Mouse (Mus musculus): ENCODE results near the gene Ada. TPM values are rescaled to one million over a fixed set of nuclear protein-coding genes. Genes with fewer than 3 reads are reported as not detected.

Gene Ada
- polyA plus RNA-seq, 1 experiment from 2014 or later: 7.3 TPM

GRCm38 (mm10) chr2:163761402-163761801, 11.4 kb upstream of the Ada start:
- no peak overlapping the region for H3K4me3 ChIP-seq (replicated peaks)
- WGBS: 86% methylated on average over 7 of the region's 7 CpGs
- H3K4me1 ChIP-seq: peaks cover 6% of the 10 kb centered on the region; the same call in 1 of the 2 replicates
- H3K9ac ChIP-seq: no peak overlapping the region
- no peak overlapping the region for H3K4me2 ChIP-seq
- no peak overlapping the region for H3K27ac ChIP-seq
- ATAC-seq (ENCODE audit: low FRiP score): no peak
- no peaks in the 10 kb centered on the region for H3K27me3 ChIP-seq
- H3K9me3 ChIP-seq: no peaks in the 10 kb centered on the region
- no peaks in the 10 kb centered on the region for H3K36me3 ChIP-seq (replicated peaks)

- no peak overlapping the region for H3K27ac ChIP-seq
- WGBS: 86% methylated on average over 6 of the region's 6 CpGs
Measured at GRCm38 (mm10) chr2:163760589-163760988, 10.6 kb upstream of the Ada start.

GRCm38 (mm10) chr2:163758146-163758545, 8.1 kb upstream of the Ada start:
- no peak for ATAC-seq (ENCODE audit: low FRiP score)
- WGBS: 86% methylated on average over 2 of the region's 2 CpGs
- H3K27ac ChIP-seq: no peak overlapping the region

More at GRCm38 (mm10) chr2:163760589-163760988, 10.6 kb upstream of the Ada start:
- Histone ChIP-seq H3K9ac (no peak overlapping the region), H3K9me3 (no peaks in the 10 kb centered on the region), H3K27me3 (no peaks in the 10 kb centered on the region), H3K4me1 (peaks cover 6% of the 10 kb centered on the region; the same call in 1 of the 2 replicates), H3K4me3 (replicated peaks) (no peak overlapping the region), H3K36me3 (replicated peaks) (no peaks in the 10 kb centered on the region), H3K4me2 (no peak overlapping the region)
- ATAC-seq (ENCODE audit: low FRiP score): no peak

GRCm38 (mm10) chr2:163756723-163757122, 6.7 kb upstream of the Ada start:
- peaks cover 6% of the 10 kb centered on the region; the same call in 1 of the 2 replicates for H3K4me1 ChIP-seq
- H3K4me2 ChIP-seq: no peak overlapping the region
- no peak overlapping the region for H3K4me3 ChIP-seq (replicated peaks)
- no peaks in the 10 kb centered on the region for H3K36me3 ChIP-seq (replicated peaks)
- ATAC-seq (ENCODE audit: low FRiP score): no peak
- no peak overlapping the region for H3K9ac ChIP-seq
- H3K9me3 ChIP-seq: no peaks in the 10 kb centered on the region
- no peak overlapping the region for H3K27ac ChIP-seq
- no peaks in the 10 kb centered on the region for H3K27me3 ChIP-seq
- 26% methylated on average over 2 of the region's 2 CpGs for WGBS

More at GRCm38 (mm10) chr2:163758146-163758545, 8.1 kb upstream of the Ada start:
- Histone ChIP-seq H3K9me3 (no peaks in the 10 kb centered on the region), H3K36me3 (replicated peaks) (no peaks in the 10 kb centered on the region), H3K4me2 (no peak overlapping the region), H3K9ac (no peak overlapping the region), H3K27me3 (no peaks in the 10 kb centered on the region), H3K4me1 (peaks cover 6% of the 10 kb centered on the region; the same call in 1 of the 2 replicates), H3K4me3 (replicated peaks) (no peak overlapping the region)

GRCm38 (mm10) chr2:163754228-163754627, 4.2 kb upstream of the Ada start:
- H3K36me3 ChIP-seq (replicated peaks): no peaks in the 10 kb centered on the region
- H3K27ac ChIP-seq: no peak overlapping the region
- no peak overlapping the region for H3K4me2 ChIP-seq
- H3K4me3 ChIP-seq (replicated peaks): no peak overlapping the region
- no peaks in the 10 kb centered on the region for H3K9me3 ChIP-seq
- no peak overlapping the region for H3K9ac ChIP-seq
- no peak for ATAC-seq (ENCODE audit: low FRiP score)
- 86% methylated on average over 5 of the region's 5 CpGs for WGBS
- peaks cover 15% of the 10 kb centered on the region; the same call in 1 of the 2 replicates for H3K27me3 ChIP-seq
- H3K4me1 ChIP-seq: peaks cover 19% of the 10 kb centered on the region

- Histone ChIP-seq H3K27ac (no peak overlapping the region), H3K27me3 (peaks cover 11% of the 10 kb centered on the region; the same call in 1 of the 2 replicates), H3K4me2 (no peak overlapping the region), H3K4me3 (replicated peaks) (no peak overlapping the region), H3K36me3 (replicated peaks) (no peaks in the 10 kb centered on the region), H3K9me3 (no peaks in the 10 kb centered on the region), H3K4me1 (peaks cover 11% of the 10 kb centered on the region), H3K9ac (no peak overlapping the region)
- ATAC-seq (ENCODE audit: low FRiP score): no peak
- 84% methylated on average over 10 of the region's 10 CpGs for WGBS
Measured at GRCm38 (mm10) chr2:163744801-163745570, 5.1 kb downstream of the Ada start.

- no peaks in the 10 kb centered on the region for H3K36me3 ChIP-seq (replicated peaks)
- H3K27ac ChIP-seq: no peak overlapping the region
- H3K4me2 ChIP-seq: no peak overlapping the region
- ATAC-seq (ENCODE audit: low FRiP score): no peak
- no peaks in the 10 kb centered on the region for H3K9me3 ChIP-seq
- H3K27me3 ChIP-seq: peaks cover 5% of the 10 kb centered on the region; the same call in 1 of the 2 replicates
- H3K4me1 ChIP-seq: no peaks in the 10 kb centered on the region
- no peak overlapping the region for H3K4me3 ChIP-seq (replicated peaks)
- 71% methylated on average over 6 of the region's 6 CpGs for WGBS
- H3K9ac ChIP-seq: no peak overlapping the region
Measured at GRCm38 (mm10) chr2:163743357-163743756, 6.7 kb downstream of the Ada start.

GRCm38 (mm10) chr2:163742656-163743055, 7.4 kb downstream of the Ada start:
- H3K27ac ChIP-seq: no peak overlapping the region
- H3K9me3 ChIP-seq: no peaks in the 10 kb centered on the region
- no peak overlapping the region for H3K9ac ChIP-seq
- H3K4me1 ChIP-seq: no peaks in the 10 kb centered on the region
- H3K36me3 ChIP-seq (replicated peaks): no peaks in the 10 kb centered on the region
- H3K27me3 ChIP-seq: peaks cover 3% of the 10 kb centered on the region; the same call in 1 of the 2 replicates
- WGBS: 74% methylated on average over 5 of the region's 5 CpGs
- no peak for ATAC-seq (ENCODE audit: low FRiP score)
- H3K4me3 ChIP-seq (replicated peaks): no peak overlapping the region
- H3K4me2 ChIP-seq: no peak overlapping the region

- Histone ChIP-seq H3K4me1 (no peaks in the 10 kb centered on the region), H3K4me2 (no peak overlapping the region), H3K9ac (no peak overlapping the region), H3K9me3 (no peaks in the 10 kb centered on the region), H3K4me3 (replicated peaks) (no peak overlapping the region), H3K27me3 (no peaks in the 10 kb centered on the region), H3K36me3 (replicated peaks) (peaks cover 20% of the 10 kb centered on the region), H3K27ac (no peak overlapping the region)
- WGBS: 83% methylated on average over 6 of the region's 6 CpGs
- no peak for ATAC-seq (ENCODE audit: low FRiP score)
Measured at GRCm38 (mm10) chr2:163735980-163736379, 14.1 kb downstream of the Ada start.

GRCm38 (mm10) chr2:163735163-163735562, 14.9 kb downstream of the Ada start:
- WGBS: 94% methylated on average over 9 of the region's 9 CpGs
- Histone ChIP-seq H3K27me3 (no peaks in the 10 kb centered on the region), H3K4me1 (no peaks in the 10 kb centered on the region), H3K36me3 (replicated peaks) (peaks cover 27% of the 10 kb centered on the region), H3K9ac (no peak overlapping the region), H3K9me3 (no peaks in the 10 kb centered on the region), H3K4me2 (no peak overlapping the region), H3K4me3 (replicated peaks) (no peak overlapping the region), H3K27ac (no peak overlapping the region)
- ATAC-seq (ENCODE audit: low FRiP score): no peak

- no peaks in the 10 kb centered on the region for H3K27me3 ChIP-seq
- 93% methylated on average over 11 of the region's 11 CpGs for WGBS
- H3K36me3 ChIP-seq (replicated peaks): peaks cover 39% of the 10 kb centered on the region
- no peak overlapping the region for H3K9ac ChIP-seq
- H3K27ac ChIP-seq: no peak overlapping the region
- H3K4me1 ChIP-seq: no peaks in the 10 kb centered on the region
- H3K4me2 ChIP-seq: no peak overlapping the region
- H3K9me3 ChIP-seq: no peaks in the 10 kb centered on the region
- H3K4me3 ChIP-seq (replicated peaks): no peak overlapping the region
- no peak for ATAC-seq (ENCODE audit: low FRiP score)
Measured at GRCm38 (mm10) chr2:163732021-163732420, 18.0 kb downstream of the Ada start.

GRCm38 (mm10) chr2:163728300-163728699, 21.7 kb downstream of the Ada start:
- H3K9ac ChIP-seq: no peak overlapping the region
- H3K27me3 ChIP-seq: no peaks in the 10 kb centered on the region
- no peak for ATAC-seq (ENCODE audit: low FRiP score)
- H3K4me2 ChIP-seq: no peak overlapping the region
- no peak overlapping the region for H3K4me3 ChIP-seq (replicated peaks)
- no peak overlapping the region for H3K27ac ChIP-seq
- no peaks in the 10 kb centered on the region for H3K9me3 ChIP-seq
- peaks cover 66% of the 10 kb centered on the region for H3K36me3 ChIP-seq (replicated peaks)
- H3K4me1 ChIP-seq: no peaks in the 10 kb centered on the region
- 93% methylated on average over 4 of the region's 4 CpGs for WGBS

Data from forebrain, embryonic 12.5 days (tissue).